Mouse (Mus musculus): ENCODE data around the gene Snapc4. TPM values are rescaled to one million over a fixed set of nuclear protein-coding genes. Genes with fewer than 3 reads are reported as not detected.

Snapc4 gene
- 7.9 and 11.8 TPM in 2 replicates for polyA plus RNA-seq (2015; fragmentation: Nextera tagmentation; extraction: Ambion mirVana)

GRCm38 (mm10) chr2:26380131-26380771 lies at the start of gene Snapc4:
TSS of gene Snapc4 (minus strand) at chr2:26380653.

GRCm38 (mm10) chr2:26408515-26409356 lies 28.3 kb upstream of the Snapc4 start, which contains the start of gene Inpp5e:
TSS of gene Inpp5e (minus strand) at chr2:26409203.

GRCm38 (mm10) chr2:26389154-26389690 lies 8.8 kb upstream of the Snapc4 start, which contains the start of the genes Entr1 and Pmpca:
TSS of gene Entr1 (minus strand) at chr2:26389316.
TSS of gene Pmpca (plus strand) at chr2:26389339.

GRCm38 (mm10) chr2:26360772-26361171 lies 19.7 kb downstream of the Snapc4 start, which contains the start of gene Card9:
TSS of gene Card9 (minus strand) at chr2:26360918.

GRCm38 (mm10) chr2:26351358-26352290 lies 28.8 kb downstream of the Snapc4 start, which contains the start of gene Dnlz:
TSS of gene Dnlz (minus strand) at chr2:26352110.

GRCm38 (mm10) chr2:26315072-26315924 lies 65.2 kb downstream of the Snapc4 start, which contains the start of gene Gpsm1:
TSS of gene Gpsm1 (plus strand) at chr2:26315515.

Other genes starting within 250 kb of the Snapc4 start
- not detected in 2 replicates for gene Lhx3, start 172.4 kb downstream of the Snapc4 start, polyA plus RNA-seq (2015; fragmentation: Nextera tagmentation; extraction: Ambion mirVana)
- gene Qsox2, start 143.1 kb downstream of the Snapc4 start, polyA plus RNA-seq (2015; fragmentation: Nextera tagmentation; extraction: Ambion mirVana): 7.3 and 8.4 TPM in 2 replicates
- not detected in 2 replicates for gene Ccdc187, start 86.1 kb downstream of the Snapc4 start, polyA plus RNA-seq (2015; fragmentation: Nextera tagmentation; extraction: Ambion mirVana)
- gene Gpsm1, start 65.1 kb downstream of the Snapc4 start, polyA plus RNA-seq (2015; fragmentation: Nextera tagmentation; extraction: Ambion mirVana): 17.2 and 18.8 TPM in 2 replicates
- 19.7 and 21.2 TPM in 2 replicates for gene Dnlz, start 28.5 kb downstream of the Snapc4 start, polyA plus RNA-seq (2015; fragmentation: Nextera tagmentation; extraction: Ambion mirVana)
- 0.59 and 0.94 TPM in 2 replicates for gene Card9, start 19.7 kb downstream of the Snapc4 start, polyA plus RNA-seq (2015; fragmentation: Nextera tagmentation; extraction: Ambion mirVana)
- 36.1 and 43.0 TPM in 2 replicates for gene Entr1, start 8.7 kb upstream of the Snapc4 start, polyA plus RNA-seq (2015; fragmentation: Nextera tagmentation; extraction: Ambion mirVana)
- 92.2 and 94.2 TPM in 2 replicates for gene Pmpca, start 8.7 kb upstream of the Snapc4 start, polyA plus RNA-seq (2015; fragmentation: Nextera tagmentation; extraction: Ambion mirVana)
- 8.2 and 8.8 TPM in 2 replicates for gene Inpp5e, start 28.6 kb upstream of the Snapc4 start, polyA plus RNA-seq (2015; fragmentation: Nextera tagmentation; extraction: Ambion mirVana)
- 7.7 and 8.2 TPM in 2 replicates for gene Sec16a, start 64.6 kb upstream of the Snapc4 start, polyA plus RNA-seq (2015; fragmentation: Nextera tagmentation; extraction: Ambion mirVana)
- gene Notch1, start 136.0 kb upstream of the Snapc4 start, polyA plus RNA-seq (2015; fragmentation: Nextera tagmentation; extraction: Ambion mirVana): 7.0 and 7.3 TPM in 2 replicates
- gene Egfl7, start 199.4 kb upstream of the Snapc4 start, polyA plus RNA-seq (2015; fragmentation: Nextera tagmentation; extraction: Ambion mirVana): 109 and 112 TPM in 2 replicates
- gene Gm20532, start 206.0 kb upstream of the Snapc4 start, polyA plus RNA-seq (2015; fragmentation: Nextera tagmentation; extraction: Ambion mirVana): not detected in 2 replicates
- 10.3 and 69.3 TPM in 2 replicates for gene Agpat2, start 223.8 kb upstream of the Snapc4 start, polyA plus RNA-seq (2015; fragmentation: Nextera tagmentation; extraction: Ambion mirVana)
- gene Fam69b, start 247.8 kb upstream of the Snapc4 start, polyA plus RNA-seq (2015; fragmentation: Nextera tagmentation; extraction: Ambion mirVana): 3.7 and 3.8 TPM in 2 replicates